Mouse (Mus musculus) stomach, postnatal 0 days (tissue): ENCODE data around the gene Rex1bd.

Source experiments
- CTCF ChIP-seq: IDR thresholded peaks from 2 replicates; pipeline ENCODE4 v1.5.1; 2016; ENCODE audit warnings: antibody characterized with exemption, low read depth, mild to moderate bottlenecking, moderate library complexity
- EP300 ChIP-seq: optimal IDR thresholded peaks from 2 replicates; pipeline ENCODE3; 2016; ENCODE audit warnings: antibody characterized with exemption

DNA sequence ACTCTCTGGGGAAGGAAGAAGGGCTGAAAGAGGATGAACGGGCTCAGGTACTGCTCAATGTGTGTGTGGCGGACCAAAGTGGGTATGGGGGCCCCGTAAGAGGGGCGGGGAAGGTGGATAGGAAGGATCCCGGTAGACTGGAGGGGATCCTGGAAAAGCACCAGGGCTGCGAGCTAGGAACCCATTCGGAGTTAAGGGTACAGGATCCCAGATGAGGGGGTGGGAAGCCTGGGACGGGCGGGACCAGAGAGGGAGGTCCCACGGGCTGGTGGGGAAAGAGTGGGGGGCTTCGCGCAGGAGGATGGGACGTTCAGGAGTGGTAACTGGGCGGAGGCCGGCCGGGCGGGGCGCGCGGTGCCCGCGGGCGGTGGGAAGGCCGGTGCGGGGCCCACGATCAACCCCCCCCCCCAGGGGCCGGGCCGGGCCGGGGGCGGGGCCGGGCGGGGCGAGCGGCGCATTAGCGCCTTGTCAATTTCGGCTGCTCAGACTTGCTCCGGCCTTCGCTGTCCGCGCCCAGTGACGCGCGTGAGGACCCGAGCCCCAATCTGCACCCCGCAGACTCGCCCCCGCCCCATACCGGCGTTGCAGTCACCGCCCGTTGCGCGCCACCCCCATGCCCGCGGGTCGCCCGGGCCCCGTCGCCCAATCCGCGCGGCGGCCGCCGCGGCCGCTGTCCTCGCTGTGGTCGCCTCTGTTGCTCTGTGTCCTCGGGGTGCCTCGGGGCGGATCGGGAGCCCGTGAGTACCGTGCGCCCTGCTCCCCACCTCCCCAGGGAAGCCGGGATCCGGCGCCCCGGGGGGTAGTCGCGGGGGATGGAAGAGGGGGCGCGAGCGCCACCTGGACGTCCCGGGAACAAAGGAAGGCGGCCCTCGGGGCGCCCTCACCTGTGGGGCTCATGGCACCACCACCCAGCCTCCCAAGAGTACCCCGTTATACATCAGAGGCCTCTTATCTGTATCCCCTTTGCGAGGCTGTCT lies 13.6 kb downstream of the Rex1bd start, which contains the start of gene Crlf1:
- no peak for TF ChIP-seq CTCF
- no peak for TF ChIP-seq EP300
